Mouse (Mus musculus): ENCODE results near the gene Gm43638. TPM values are rescaled to one million over a fixed set of nuclear protein-coding genes. Genes with fewer than 3 reads are reported as not detected.
A peak's percentile ranks its signal among the peaks of the same experiment; 100 is the strongest.
"Not testable (repeated sequence)": the region's sequence is repeated elsewhere in the genome, so short reads cannot be mapped to it uniquely, and the experiment has no call there.

Gm43638 gene
- not detected for total RNA-seq (2021)
- long read RNA-seq: 0 reads

GRCm38 (mm10) chr5:87486706-87487105 lies at the start of gene Gm43638:
TSS of gene Gm43638 (minus strand) at chr5:87486806.
- DNase-seq (ENCODE audit: low spot score in 2 of 2): not testable (repeated sequence)

DNA sequence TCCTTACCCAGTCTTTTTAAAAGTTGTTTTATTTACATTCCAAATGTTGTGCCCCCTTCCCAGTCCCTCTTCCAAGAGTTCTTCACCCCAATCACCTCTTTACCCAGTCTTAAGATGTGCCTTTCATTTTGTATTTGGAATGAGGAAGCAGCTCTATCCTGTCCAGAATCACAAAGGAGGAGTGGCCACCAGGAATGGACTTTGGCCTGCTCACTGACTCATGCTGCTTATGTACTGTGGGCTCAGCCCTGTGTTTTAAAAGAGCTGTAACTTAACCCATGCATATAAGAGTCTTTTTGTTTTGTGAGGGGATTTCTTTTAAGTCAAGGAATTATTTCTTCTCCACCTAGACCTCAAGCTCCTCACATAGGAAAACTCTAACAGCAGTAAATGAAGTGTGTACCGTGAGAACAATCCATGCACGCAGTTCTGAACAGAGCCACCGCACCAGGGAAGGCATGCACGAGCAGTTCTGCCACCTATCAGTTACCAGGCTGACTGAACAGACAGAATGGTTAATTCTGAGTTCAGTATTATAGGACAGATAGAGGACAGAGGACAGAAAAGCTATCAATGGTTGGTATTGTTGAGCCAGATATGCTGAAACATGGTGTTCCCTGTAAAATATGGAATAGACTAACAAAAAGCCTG lies 49.5 kb upstream of the Gm43638 start:
- no peak for DNase-seq (ENCODE audit: low spot score in 2 of 2)

GRCm38 (mm10) chr5:87532288-87532687 lies 45.7 kb upstream of the Gm43638 start:
- DNase-seq (ENCODE audit: low spot score in 2 of 2): no peak

- not testable (repeated sequence) for DNase-seq (ENCODE audit: low spot score in 2 of 2)
Observed at GRCm38 (mm10) chr5:87523561-87523960, 37.0 kb upstream of the Gm43638 start.

- DNase-seq (ENCODE audit: low spot score in 2 of 2): no peak
Observed at GRCm38 (mm10) chr5:87505776-87506458, 19.3 kb upstream of the Gm43638 start.

DNA sequence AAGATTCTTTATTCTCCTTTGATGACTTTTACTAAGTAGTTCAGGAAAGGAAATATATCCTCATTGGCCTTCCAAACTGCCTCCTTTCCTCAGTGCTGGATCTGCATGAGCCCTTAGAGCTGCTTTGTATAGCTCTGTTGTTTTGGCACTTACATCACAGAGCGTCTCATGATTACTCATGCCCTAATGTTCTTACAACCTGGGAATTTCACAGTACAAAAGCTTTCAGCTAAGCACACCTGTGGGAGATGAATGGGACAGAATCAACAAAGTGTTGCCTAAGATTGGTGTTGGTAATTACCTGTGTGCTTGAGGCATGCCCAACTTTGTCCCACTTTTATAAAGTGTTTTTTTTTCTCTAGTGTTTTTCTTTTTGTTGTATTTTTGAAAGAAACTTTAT lies 16.1 kb upstream of the Gm43638 start:
- DNase-seq (ENCODE audit: low spot score in 2 of 2): no peak

DNA sequence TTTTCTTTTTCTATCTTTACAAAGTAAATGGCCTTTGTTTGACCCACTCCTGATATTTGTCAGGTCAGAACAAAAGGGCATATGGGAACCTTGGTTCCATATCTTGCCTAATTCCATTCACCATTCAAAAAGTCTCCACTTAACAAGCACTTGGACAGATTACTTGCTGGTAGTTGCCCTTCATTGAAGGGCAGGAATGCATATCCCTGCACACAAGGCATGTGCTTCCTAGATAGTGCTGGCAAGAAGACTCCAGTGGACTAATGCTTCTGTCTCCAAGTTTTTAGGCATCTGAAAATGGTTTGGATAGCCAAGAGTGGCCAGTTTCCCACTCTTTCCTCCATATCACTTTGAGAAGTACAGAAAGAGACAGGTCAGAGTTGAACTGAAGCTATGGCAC lies 12.7 kb upstream of the Gm43638 start:
- no peak for DNase-seq (ENCODE audit: low spot score in 2 of 2)

GRCm38 (mm10) chr5:87498936-87499335 lies 12.3 kb upstream of the Gm43638 start:
- no peak for DNase-seq (ENCODE audit: low spot score in 2 of 2)

DNA sequence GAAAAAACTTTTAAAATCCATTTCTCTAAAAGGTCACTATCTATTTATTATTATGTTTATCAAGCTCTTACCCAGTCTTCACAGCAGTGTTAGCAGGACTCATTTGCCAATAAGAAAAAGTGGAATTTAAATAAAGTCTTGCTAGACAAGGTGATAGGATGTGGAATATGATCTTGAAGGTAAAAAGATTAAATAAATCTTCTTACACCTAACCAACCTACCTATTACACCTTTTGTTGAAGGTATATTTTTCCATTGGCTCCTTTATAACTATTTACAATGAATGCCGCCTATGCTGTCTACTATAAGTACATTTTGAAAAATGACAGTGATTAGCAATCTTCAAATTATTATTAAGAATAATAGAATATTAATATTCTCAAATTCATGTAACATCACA lies 4.2 kb upstream of the Gm43638 start, which contains the start of gene Ugt2a1:
Ugt2a1 (minus strand) TSS at position 101 of the 400 bp plus-strand sequence.
- DNase-seq (ENCODE audit: low spot score in 2 of 2): no peak

DNA sequence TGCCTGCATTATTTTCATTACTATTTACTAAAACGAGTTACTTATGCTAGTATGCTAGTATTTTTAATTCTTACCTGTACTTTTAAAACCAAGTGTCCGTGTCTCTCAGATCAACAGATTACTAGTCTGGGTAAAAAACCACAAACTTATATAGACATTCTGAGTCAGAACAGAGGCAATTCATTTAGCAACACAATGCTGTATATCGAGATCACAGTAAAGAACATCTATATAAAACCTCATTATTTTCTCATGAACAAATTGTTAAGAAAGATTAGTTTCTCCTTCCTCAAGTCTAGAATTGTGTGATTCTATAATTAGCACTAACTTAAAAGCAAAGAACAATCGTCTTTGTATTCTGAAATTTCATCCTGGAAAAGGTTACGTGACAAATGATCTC lies 4.4 kb downstream of the Gm43638 start, which contains the start of gene Ugt2a2:
Ugt2a2 (minus strand) TSS at position 101 of the 400 bp plus-strand sequence.
- no peak for DNase-seq (ENCODE audit: low spot score in 2 of 2)

DNA sequence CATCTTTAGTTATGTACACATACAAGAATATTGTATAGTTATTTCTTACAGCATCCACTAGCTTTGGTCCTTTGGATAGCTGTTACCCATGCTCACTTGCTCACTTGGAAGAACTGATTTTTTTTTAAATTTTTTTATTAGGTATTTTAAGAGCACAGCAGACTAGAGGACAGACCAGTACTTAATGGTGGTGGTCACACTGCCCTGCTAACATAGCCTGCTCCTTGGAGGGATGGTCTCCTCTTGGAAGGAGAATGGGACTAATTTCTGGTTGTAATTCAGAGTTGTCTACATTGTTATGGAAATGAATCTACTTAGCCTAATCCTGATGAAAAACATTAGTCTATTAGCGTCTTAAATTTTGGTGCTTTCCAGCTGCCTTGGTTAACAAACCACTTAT lies 27.8 kb downstream of the Gm43638 start:
- DNase-seq (ENCODE audit: low spot score in 2 of 2): no peak

DNA sequence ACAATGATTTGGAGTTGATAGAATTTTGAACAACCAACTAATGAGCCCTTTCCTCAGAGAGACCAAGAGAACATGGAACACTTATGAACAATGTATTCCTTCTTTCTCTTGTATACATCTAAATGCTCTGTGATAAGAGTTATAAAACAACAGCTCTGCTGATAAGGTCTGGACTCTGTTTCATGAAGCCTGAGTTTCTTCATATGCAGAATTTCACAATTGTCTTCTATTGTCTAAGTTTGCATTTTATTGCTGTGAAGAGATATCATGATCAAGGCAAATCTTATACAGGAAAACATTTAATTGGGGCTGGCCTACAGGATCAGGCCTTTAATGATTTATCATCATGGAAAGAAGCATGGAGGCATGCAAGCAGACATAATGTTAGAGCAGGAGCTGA lies 28.9 kb downstream of the Gm43638 start:
- DNase-seq (ENCODE audit: low spot score in 2 of 2): no peak

DNA sequence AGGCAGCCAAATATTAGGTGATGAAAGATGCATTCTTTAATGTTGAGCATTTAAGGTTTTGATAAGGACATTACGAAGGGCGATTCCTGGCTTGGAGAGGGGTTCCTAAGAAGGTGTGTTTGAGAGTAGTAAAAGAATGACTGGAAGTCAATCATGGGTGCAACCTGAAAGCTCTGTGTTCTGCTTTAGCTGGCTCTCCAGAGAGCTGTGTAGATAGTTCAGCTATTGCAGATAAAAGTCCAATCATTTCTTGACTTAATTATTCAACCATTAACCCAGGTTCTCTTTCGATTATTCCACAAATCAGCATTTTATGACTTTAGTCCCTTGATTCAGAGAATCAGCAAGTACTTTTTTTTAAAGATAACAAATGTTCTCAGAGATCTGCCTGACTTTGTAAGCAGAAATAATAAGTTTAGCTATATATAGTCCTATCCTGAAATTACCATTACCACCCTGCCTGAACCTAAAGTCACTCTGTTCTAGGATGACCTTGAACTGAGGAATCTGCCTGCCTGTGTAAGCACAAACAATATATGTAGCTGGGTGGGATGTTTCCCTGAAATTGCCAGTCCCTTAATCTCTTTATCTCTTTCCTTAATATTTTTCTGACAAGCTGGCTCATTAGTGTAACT lies 30.3 kb downstream of the Gm43638 start:
- no peak for DNase-seq (ENCODE audit: low spot score in 2 of 2)

- DNase-seq (ENCODE audit: low spot score in 2 of 2): no peak
Observed at GRCm38 (mm10) chr5:87455519-87455918, 31.1 kb downstream of the Gm43638 start.

DNA sequence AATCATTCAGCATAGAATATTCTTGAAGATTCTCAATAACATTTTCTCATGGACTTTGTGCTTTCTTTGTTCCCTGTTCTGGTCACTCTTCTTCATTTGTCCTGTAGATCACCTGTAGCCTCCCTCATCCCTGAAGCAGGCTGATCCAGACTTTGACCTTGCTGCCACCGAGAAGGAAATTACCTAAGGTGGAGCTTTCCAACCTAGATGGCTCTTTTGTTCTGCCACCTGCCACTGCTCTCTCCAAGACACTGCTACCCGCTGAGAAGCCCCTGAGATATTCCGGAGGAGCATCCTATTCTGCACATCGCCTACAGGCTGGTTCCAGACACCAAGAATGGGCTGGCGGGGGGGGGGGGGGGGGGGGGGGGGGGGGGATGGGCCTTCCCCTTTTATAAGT lies 34.1 kb downstream of the Gm43638 start:
- DNase-seq (ENCODE audit: low spot score in 2 of 2): not testable (repeated sequence)

GRCm38 (mm10) chr5:87436264-87436663 lies 50.3 kb downstream of the Gm43638 start:
- peak; percentile 7 to 14 for DNase-seq (ENCODE audit: low spot score in 2 of 2)

DNA sequence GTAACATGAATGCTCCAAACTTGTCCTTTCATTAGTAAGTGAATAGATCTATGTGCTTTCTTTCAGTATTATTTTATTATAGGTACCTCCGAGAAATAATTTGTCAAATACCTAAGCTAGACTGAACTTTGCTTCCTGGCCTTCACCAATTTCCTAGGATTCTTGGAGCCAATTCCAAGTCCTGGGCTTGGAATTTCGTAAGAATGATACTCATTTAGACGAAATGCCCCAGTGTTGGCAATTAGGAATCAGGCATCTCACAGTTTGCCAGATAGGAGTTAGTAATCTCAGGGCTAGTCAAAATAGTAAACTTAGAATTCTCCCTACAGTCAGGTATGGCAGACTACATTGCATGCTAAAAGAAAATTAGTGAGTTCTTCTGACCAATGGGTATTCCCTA lies 60.9 kb downstream of the Gm43638 start:
- no peak for DNase-seq (ENCODE audit: low spot score in 2 of 2)

GRCm38 (mm10) chr5:87424041-87424440 lies 62.6 kb downstream of the Gm43638 start, which contains the start of gene Ugt2b38:
TSS of gene Ugt2b38 (minus strand) at chr5:87424203.
- not testable (repeated sequence) for DNase-seq (ENCODE audit: low spot score in 2 of 2)

Measured in layer of hippocampus, postnatal 10 days (tissue).